Mouse (Mus musculus) cerebellum, adult 18-20 months (tissue): ENCODE measurements at regions not wholly inside any gene's neighbourhood (a gene's known extent, or its start where the extent isn't known, plus 50 kb on each side); places are given as distances from the start of the nearest gene placed in this dataset.

Experiments
- DNase-seq, 2 experiments: peaks; one replicate each; pipeline ENCODE4 v3.0.0; 2021

- DNase-seq: peak in 1 of 2 experiments; percentile 2
Observed at GRCm38 (mm10) chr6:111911997-111912396, 361.6 kb upstream of the Lmcd1 start.

- no peak for DNase-seq
Observed at GRCm38 (mm10) chr6:111913771-111914405, 359.7 kb upstream of the Lmcd1 start.

GRCm38 (mm10) chr6:111917248-111917721 lies 356.3 kb upstream of the Lmcd1 start:
- DNase-seq: no peak

GRCm38 (mm10) chr6:111917868-111918597 lies 355.5 kb upstream of the Lmcd1 start:
- DNase-seq: no peak

GRCm38 (mm10) chr6:111932596-111932995 lies 341.0 kb upstream of the Lmcd1 start:
- no peak for DNase-seq

GRCm38 (mm10) chr6:111954401-111954800 lies 319.2 kb upstream of the Lmcd1 start:
- DNase-seq: no peak

GRCm38 (mm10) chr6:111965766-111966165 lies 307.8 kb upstream of the Lmcd1 start:
- DNase-seq: no peak

GRCm38 (mm10) chr6:111985452-111985851 lies 288.1 kb upstream of the Lmcd1 start:
- DNase-seq: no peak

- no peak for DNase-seq
Observed at GRCm38 (mm10) chr6:111995823-111996222, 277.7 kb upstream of the Lmcd1 start.

GRCm38 (mm10) chr6:112003784-112004471 lies 269.6 kb upstream of the Lmcd1 start:
- DNase-seq: no peak

GRCm38 (mm10) chr6:112026261-112027205 lies 247.0 kb upstream of the Lmcd1 start:
- no peak for DNase-seq

- DNase-seq: peak; percentile 3 to 4
Observed at GRCm38 (mm10) chr6:112050548-112051184, 222.9 kb upstream of the Lmcd1 start.

GRCm38 (mm10) chr6:112052193-112052592 lies 221.4 kb upstream of the Lmcd1 start:
- DNase-seq: no peak

GRCm38 (mm10) chr6:112057895-112058294 lies 215.7 kb upstream of the Lmcd1 start:
- DNase-seq: no peak

- no peak for DNase-seq
Observed at GRCm38 (mm10) chr6:112062956-112063355, 210.6 kb upstream of the Lmcd1 start.

- DNase-seq: no peak
Observed at GRCm38 (mm10) chr6:112090597-112090996, 183.0 kb upstream of the Lmcd1 start.

GRCm38 (mm10) chr6:112091125-112091763 lies 182.3 kb upstream of the Lmcd1 start:
- DNase-seq: peak; percentile 45 to 57

- no peak for DNase-seq
Observed at GRCm38 (mm10) chr6:112093300-112093699, 180.3 kb upstream of the Lmcd1 start.

- no peak for DNase-seq
Observed at GRCm38 (mm10) chr6:112097699-112098098, 175.9 kb upstream of the Lmcd1 start.

GRCm38 (mm10) chr6:112108651-112109050 lies 164.9 kb upstream of the Lmcd1 start:
- peak; percentile 7 for DNase-seq

- no peak for DNase-seq
Observed at GRCm38 (mm10) chr6:112119180-112119579, 154.4 kb upstream of the Lmcd1 start.

- no peak for DNase-seq
Observed at GRCm38 (mm10) chr6:112133522-112133921, 140.0 kb upstream of the Lmcd1 start.
